Mouse (Mus musculus): Measurements from ENCODE around the gene Zfp449. TPM values are rescaled to one million over a fixed set of nuclear protein-coding genes. Genes with fewer than 3 reads are reported as not detected.

Gene Zfp449
- polyA plus RNA-seq, 1 experiment from 2014 or later: 9.7 TPM

DNA sequence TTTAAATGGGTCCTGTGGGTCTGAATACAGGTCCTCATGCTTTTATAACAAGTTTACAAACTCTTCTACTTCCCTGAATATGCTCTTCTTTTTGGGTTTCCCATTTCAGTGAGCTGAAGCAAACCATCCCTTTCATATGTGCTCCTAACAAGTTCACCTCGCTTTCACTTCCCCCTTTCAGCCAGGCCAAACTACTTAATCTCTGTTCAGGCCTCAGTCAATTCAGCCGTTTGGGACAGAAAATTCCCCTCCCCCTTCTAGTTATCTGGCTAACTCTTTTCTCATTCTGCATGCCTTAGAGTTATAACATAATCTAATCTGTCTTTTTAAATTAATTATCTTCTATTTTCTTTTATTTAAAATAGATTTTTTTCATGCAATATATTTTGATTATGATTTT is 58.4 kb downstream of the Zfp449 start:
- no peak overlapping the region for H3K27ac ChIP-seq
- no peaks in the 10 kb centered on the region for H3K4me1 ChIP-seq
- H3K4me3 ChIP-seq: no peak overlapping the region
- no peak overlapping the region for H3K4me2 ChIP-seq (replicated peaks)
- no peak for ATAC-seq (ENCODE audit: low FRiP score, low read depth)
- no peaks in the 10 kb centered on the region for H3K9me3 ChIP-seq
- H3K36me3 ChIP-seq: no peaks in the 10 kb centered on the region
- 33% methylated on average over 2 of the region's 2 CpGs for WGBS
- no peaks in the 10 kb centered on the region for H3K27me3 ChIP-seq
- no peak overlapping the region for H3K9ac ChIP-seq

DNA sequence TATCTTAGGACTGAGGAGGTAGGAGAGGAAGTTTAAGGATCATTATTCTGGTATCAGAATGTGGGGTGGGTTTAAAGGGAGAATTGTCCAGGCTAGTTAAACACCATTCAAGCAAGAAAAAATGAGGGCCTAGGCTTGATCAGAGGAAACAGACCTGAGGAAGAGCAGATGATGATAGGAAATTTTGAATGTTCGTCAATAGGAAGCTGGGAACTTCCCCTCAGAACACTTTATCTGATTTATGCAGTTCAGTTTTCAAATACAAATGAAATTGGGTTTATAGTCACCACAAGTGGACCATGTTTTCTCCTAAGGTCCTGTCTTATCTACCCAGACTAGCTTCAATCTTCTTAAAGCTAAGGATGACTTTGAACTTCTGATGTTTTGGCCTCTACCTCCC is 59.3 kb downstream of the Zfp449 start:
- Histone ChIP-seq H3K27me3 (no peaks in the 10 kb centered on the region), H3K9me3 (no peaks in the 10 kb centered on the region), H3K36me3 (no peaks in the 10 kb centered on the region), H3K4me1 (no peaks in the 10 kb centered on the region), H3K27ac (no peak overlapping the region), H3K9ac (no peak overlapping the region), H3K4me3 (no peak overlapping the region), H3K4me2 (replicated peaks) (no peak overlapping the region)
- WGBS: 55% methylated on average over 1 of the region's 1 CpGs
- no peak for ATAC-seq (ENCODE audit: low FRiP score, low read depth)

DNA sequence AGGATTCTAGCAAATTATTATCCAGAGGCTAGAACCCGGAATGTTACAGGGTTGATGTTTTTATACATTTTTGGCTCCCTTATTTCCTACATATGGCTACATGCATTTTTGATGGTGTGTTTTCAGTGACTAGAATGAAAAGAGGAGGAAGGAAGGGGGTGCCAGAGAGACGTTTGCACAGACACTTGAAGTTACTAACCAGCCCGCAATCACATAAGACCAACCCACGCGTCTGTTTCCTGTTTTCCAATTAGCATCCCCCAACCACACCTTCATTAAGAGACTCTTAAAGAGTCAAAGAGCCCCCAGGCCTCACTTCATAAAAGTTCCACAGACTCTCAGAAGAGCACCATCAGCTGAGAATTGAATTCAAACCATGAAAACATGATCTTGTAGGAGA is 59.9 kb downstream of the Zfp449 start:
- WGBS: 32% methylated on average over 5 of the region's 5 CpGs
- no peaks in the 10 kb centered on the region for H3K9me3 ChIP-seq
- no peak overlapping the region for H3K4me2 ChIP-seq (replicated peaks)
- no peak overlapping the region for H3K4me3 ChIP-seq
- H3K27me3 ChIP-seq: no peaks in the 10 kb centered on the region
- ATAC-seq (ENCODE audit: low FRiP score, low read depth): no peak
- H3K9ac ChIP-seq: no peak overlapping the region
- H3K27ac ChIP-seq: no peak overlapping the region
- H3K36me3 ChIP-seq: no peaks in the 10 kb centered on the region
- no peaks in the 10 kb centered on the region for H3K4me1 ChIP-seq

Other genes starting within 250 kb of the Zfp449 start
- gene 3830403N18Rik, start 209.8 kb upstream of the Zfp449 start, polyA plus RNA-seq (2015; fragmentation: Nextera tagmentation; extraction: Ambion mirVana): 1.4 and 2.0 TPM in 2 replicates
- not detected in 2 replicates for gene Gm773, start 133.5 kb upstream of the Zfp449 start, polyA plus RNA-seq (2015; fragmentation: Nextera tagmentation; extraction: Ambion mirVana)
- 9.0 and 9.9 TPM in 2 replicates for gene Smim10l2a, start 28.2 kb downstream of the Zfp449 start, polyA plus RNA-seq (2015; fragmentation: Nextera tagmentation; extraction: Ambion mirVana)
- gene Gm2174, start 101.6 kb downstream of the Zfp449 start, polyA plus RNA-seq (2015; fragmentation: Nextera tagmentation; extraction: Ambion mirVana): 2.9 and 5.6 TPM in 2 replicates
- gene Ints6l, start 108.5 kb downstream of the Zfp449 start, polyA plus RNA-seq (2015; fragmentation: Nextera tagmentation; extraction: Ambion mirVana): 25.3 and 26.6 TPM in 2 replicates
- gene Gm10477, start 178.3 kb downstream of the Zfp449 start, polyA plus RNA-seq (2015; fragmentation: Nextera tagmentation; extraction: Ambion mirVana): not detected in 2 replicates
- gene Gm648, start 203.2 kb downstream of the Zfp449 start, polyA plus RNA-seq (2015; fragmentation: Nextera tagmentation; extraction: Ambion mirVana): not detected in 2 replicates